Mouse (Mus musculus): Measurements from ENCODE around the gene Ndnf.

GRCm38 (mm10) chr6:65670981-65671411, 394 bp upstream of the Ndnf start:
- TF ChIP-seq CTCF (IDR thresholded peaks at IDR 0.05; ENCODE audit: extremely low read depth, insufficient read depth, low read length) = no peak
- no peak for TF ChIP-seq POLR2A (IDR thresholded peaks at IDR 0.05; ENCODE audit: extremely low read depth, insufficient read depth, low read length)
